Mouse (Mus musculus) forebrain, embryonic 10.5 days (tissue): Measurements from ENCODE around the gene Dolpp1. TPM values are rescaled to one million over a fixed set of nuclear protein-coding genes. Genes with fewer than 3 reads are reported as not detected.

Source experiments
- microRNA-seq: library from miRNA; unstranded; fragments of <30 nt; microRNA quantifications from one replicate; pipeline ENCODE4, GENCODE M21; 2017
- polyA plus RNA-seq: library from polyadenylated mRNA; unstranded; fragments of >200 nt; fragmentation: Nextera tagmentation; extraction: Ambion mirVana; gene quantifications from 2 replicates; pipeline ENCODE4 v1.2.1, GENCODE M21; 2016

Dolpp1 gene
- polyA plus RNA-seq, 1 experiment from 2014 or later, result 54.8 TPM

Small RNAs within 50 kb of the gene (microRNA-seq; reads per million reads assigned to microRNA genes)
- not detected for gene Gm47292

Other genes with a start within 250 kb of the Dolpp1 start
- 17.1 and 17.9 TPM in 2 replicates for gene Endog, start 220.8 kb upstream of the Dolpp1 start, polyA plus RNA-seq
- 92.5 and 96.1 TPM in 2 replicates for gene Spout1, start 213.8 kb upstream of the Dolpp1 start, polyA plus RNA-seq
- gene Kyat1, start 186.4 kb upstream of the Dolpp1 start, polyA plus RNA-seq, result 7.0 and 8.6 TPM in 2 replicates
- 41.5 and 44.7 TPM in 2 replicates for gene Lrrc8a, start 154.5 kb upstream of the Dolpp1 start, polyA plus RNA-seq
- gene Gm28035, start 151.7 kb upstream of the Dolpp1 start, polyA plus RNA-seq, result 0.09 and 0.16 TPM in 2 replicates
- 2.7 and 3.4 TPM in 2 replicates for gene Phyhd1, start 126.1 kb upstream of the Dolpp1 start, polyA plus RNA-seq
- gene Gm28038, start 111.2 kb upstream of the Dolpp1 start, polyA plus RNA-seq, result not detected in 2 replicates
- gene Dolk, start 105.9 kb upstream of the Dolpp1 start, polyA plus RNA-seq, result 26.0 and 26.5 TPM in 2 replicates
- gene Nup188, start 105.9 kb upstream of the Dolpp1 start, polyA plus RNA-seq, result 65.2 and 72.8 TPM in 2 replicates
- gene Sh3glb2, start 32.9 kb upstream of the Dolpp1 start, polyA plus RNA-seq, result 76.9 and 82.0 TPM in 2 replicates
- 29.9 and 30.9 TPM in 2 replicates for gene Miga2, start 28.0 kb upstream of the Dolpp1 start, polyA plus RNA-seq
- 23.2 and 23.6 TPM in 2 replicates for gene Crat, start 23.6 kb downstream of the Dolpp1 start, polyA plus RNA-seq
- gene Ptpa, start 23.8 kb downstream of the Dolpp1 start, polyA plus RNA-seq, result 149 and 165 TPM in 2 replicates
- 1.6 and 2.0 TPM in 2 replicates for gene Ier5l, start 82.0 kb downstream of the Dolpp1 start, polyA plus RNA-seq
- 0.35 TPM in 1 of 2 replicates, not detected in the other for gene Cstad, start 202.8 kb downstream of the Dolpp1 start, polyA plus RNA-seq